Mouse (Mus musculus): ENCODE data around the gene Rpl38.

DNA sequence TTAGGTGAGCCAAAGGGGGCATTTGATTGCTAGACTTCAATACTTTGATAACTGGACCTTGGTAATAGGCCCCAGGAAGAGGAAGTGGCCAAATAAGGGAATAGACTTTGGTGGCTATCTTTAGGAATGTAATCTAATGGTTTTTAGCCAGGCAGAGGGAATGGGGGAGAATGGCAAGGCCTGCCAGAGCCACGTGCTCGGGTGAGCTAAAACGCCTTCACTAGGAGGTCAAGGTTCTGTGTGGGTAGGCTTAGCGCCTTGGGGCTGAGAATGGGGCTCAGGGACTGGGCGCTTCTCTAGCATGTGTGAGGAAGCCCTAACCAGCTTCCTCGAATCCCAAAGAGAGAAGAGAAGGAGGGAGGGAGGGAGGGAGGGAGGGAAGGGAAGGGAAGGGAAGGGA lies 41.3 kb upstream of the Rpl38 start:
- TF ChIP-seq CTCF (IDR thresholded peaks at IDR 0.05; ENCODE audit: extremely low read depth, insufficient read depth, low read length): no peak
- TF ChIP-seq POLR2A (IDR thresholded peaks at IDR 0.05; ENCODE audit: extremely low read depth, insufficient read depth, low read length): no peak
